Mouse (Mus musculus): ENCODE data around the gene Dand5.

DNA sequence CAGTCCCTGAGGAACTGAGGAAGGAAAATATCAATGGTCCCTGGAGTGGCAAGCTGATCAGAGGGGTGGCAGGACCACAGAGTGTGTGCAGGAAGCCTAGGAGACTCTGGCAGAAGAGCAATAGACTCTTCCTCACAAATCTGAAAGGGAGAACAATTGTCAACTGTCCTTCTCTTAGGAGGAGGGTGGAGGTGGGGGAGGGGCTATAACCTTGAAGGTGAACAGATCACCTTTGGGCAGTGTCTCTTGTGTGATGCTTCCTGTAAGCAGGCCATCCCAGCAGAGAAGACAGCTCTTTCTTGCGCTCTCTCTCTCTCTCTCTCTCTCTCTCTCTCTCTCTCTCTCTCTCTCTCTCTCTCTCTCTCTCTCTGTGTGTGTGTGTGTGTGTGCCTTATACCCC lies 46.1 kb downstream of the Dand5 start:
- no peak for TF ChIP-seq CTCF (IDR thresholded peaks at IDR 0.05; ENCODE audit: low read depth, low read length)
- no peak for TF ChIP-seq GATA1 (IDR thresholded peaks at IDR 0.05; ENCODE audit: borderline replicate concordance, low read length)

All from G1E (cell line).